Mouse (Mus musculus) Patski (cell line): ENCODE data around the gene Prkaa1. TPM values are rescaled to one million over a fixed set of nuclear protein-coding genes. Genes with fewer than 3 reads are reported as not detected.
A peak's percentile ranks its signal among the peaks of the same experiment; 100 is the strongest.
"Not testable (repeated sequence)": the region's sequence is repeated elsewhere in the genome, so short reads cannot be mapped to it uniquely, and the experiment has no call there.

ENCODE experiments used
- ATAC-seq: fragments of 100-300 bp; one replicate; pipeline ENCODE4 v1.8.0; 2021
- CTCF ChIA-PET: fragments of 350-600 bp; sonication (Branson Sonifier 250); formaldehyde crosslinking; loops from one replicate; lab custom pipeline; 2022; ENCODE audit warnings: inconsistent platforms; lab: Charles Lee
- POLR2A ChIA-PET: fragments of 350-600 bp; sonication (Branson Sonifier 250); formaldehyde crosslinking; loops from one replicate; lab custom pipeline; 2022; ENCODE audit warnings: antibody characterized with exemption, inconsistent platforms; lab: Charles Lee
- DNase-seq: peaks from one replicate; pipeline ENCODE4 v3.0.0-alpha.2; 2011; ENCODE audit warnings: low read depth, low spot score
- H3K27me3 ChIP-seq: fragments of 371-371 bp; one replicate; pipeline ENCODE4 v1.5.1; 2021
- CTCF ChIP-seq: fragments of 100-300 bp; IDR thresholded peaks from one replicate; pipeline ENCODE4 v1.5.1; 2021
- in situ Hi-C: fragments of 300-500 bp; cut with MboI; formaldehyde crosslinking; loops from 3 replicates; pipeline ENCODE4 v1.11.1; 2018; ENCODE audit warnings: low pct_unique_long_range_greater_than_20kb, mixed read lengths
- polyA plus RNA-seq: library from polyadenylated mRNA; unstranded; gene quantifications from one replicate; pipeline ENCODE4 v1.2.3, GENCODE M21; 2021

Prkaa1 gene
- polyA plus RNA-seq, 1 experiment from 2014 or later = 39.2 TPM

DNA sequence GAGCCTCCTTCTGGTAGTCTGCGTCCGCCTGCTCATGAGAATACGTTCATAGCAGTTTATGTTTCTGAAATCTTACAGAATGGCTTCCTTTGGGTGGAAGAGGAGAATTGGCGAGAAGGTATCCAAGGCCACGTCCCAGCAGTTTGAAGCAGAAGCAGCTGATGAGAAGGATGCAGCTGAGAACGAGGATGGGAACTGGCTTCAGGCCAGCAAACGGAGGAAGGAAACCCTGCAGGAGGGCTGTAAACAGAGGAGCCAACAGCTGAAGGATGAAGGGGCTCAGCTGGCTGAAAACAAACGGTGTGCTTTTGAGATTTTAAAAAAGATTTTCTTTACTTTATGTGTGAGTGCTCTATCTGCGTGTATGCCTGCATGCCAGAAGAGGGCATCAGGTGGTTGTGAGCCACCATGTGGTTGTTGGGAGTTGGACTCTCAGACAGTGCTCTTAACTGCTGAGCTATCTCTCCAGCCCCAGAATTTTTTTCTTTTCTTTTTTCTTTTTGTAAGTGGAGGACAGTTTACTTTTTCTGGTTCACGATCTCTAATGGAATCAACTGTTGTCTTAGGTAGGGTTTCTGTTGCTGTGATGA is 45.9 kb downstream of the Prkaa1 start:
- CTCF ChIA-PET = no interaction called here

DNA sequence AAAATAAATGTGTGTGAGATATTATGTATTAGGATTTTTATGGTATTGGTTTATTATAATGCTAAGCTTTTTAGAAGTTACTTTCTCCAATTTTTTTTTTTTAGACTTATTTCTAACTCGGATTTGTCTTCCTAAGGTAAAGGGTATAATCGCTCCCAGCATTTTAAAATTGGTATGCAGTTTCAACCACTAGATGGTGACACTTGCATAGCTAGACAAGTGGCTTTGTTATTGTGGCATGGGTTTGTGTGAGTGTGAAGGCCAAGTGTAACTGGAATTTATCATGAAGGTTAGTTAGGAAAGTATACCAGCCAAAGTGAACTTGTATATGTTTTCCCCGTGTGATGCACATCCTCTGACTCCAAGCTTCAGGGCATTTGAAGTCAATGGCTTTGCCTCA is 50.2 kb downstream of the Prkaa1 start:
- ATAC-seq (peak; percentile 5), DNase-seq (no peak)
- in situ Hi-C loops = loop anchor here (5.0 kb wide), 3 partner anchors 43 to 1013 kb away; no protein-coding TSS in a partner anchor
- TF ChIP-seq CTCF = peak; percentile 71
- H3K27me3 ChIP-seq = no peaks in the 10 kb centered on the region
- CTCF ChIA-PET = interaction anchor here (1.2 to 8.0 kb wide), 11 partner anchors 11 to 1018 kb away, joined by 3 to 97 read pairs (median 5); no protein-coding TSS in a partner anchor
- POLR2A ChIA-PET = interaction anchor here (1.2 kb wide), 1 partner anchor 44 kb away, joined by 3 read pairs; no protein-coding TSS in a partner anchor

More for the DNA sequence above, 45.9 kb downstream of the Prkaa1 start:
- no peak for ATAC-seq
- no peaks in the 10 kb centered on the region for H3K27me3 ChIP-seq
- no peak for DNase-seq
- POLR2A ChIA-PET = no interaction called here
- in situ Hi-C loops = loop anchor here (5.0 kb wide), 3 partner anchors 48 to 1018 kb away; no protein-coding TSS in a partner anchor
- TF ChIP-seq CTCF = peak; percentile 54

DNA sequence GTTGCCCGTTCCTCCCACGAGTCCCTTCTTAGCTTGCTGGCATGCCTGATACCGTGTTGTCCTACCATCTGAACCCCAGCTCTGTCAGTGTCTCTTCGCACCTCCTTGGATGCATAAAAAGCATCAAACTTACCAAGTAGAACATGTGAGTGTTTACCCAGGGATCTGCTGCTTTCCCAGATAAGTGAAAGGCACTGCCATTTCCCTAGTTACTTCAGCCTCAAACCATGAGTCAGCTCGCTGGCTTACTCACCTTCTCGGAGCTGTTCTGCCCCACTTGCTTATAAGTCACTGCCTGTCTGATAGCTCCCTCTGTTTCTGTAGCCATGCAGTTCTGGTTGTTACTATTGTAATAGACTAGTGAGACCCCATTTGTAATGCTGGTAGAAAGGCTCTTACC is 50.8 kb downstream of the Prkaa1 start:
- in situ Hi-C loops = loop anchor here (5.0 kb wide), 3 partner anchors 43 to 1013 kb away; no protein-coding TSS in a partner anchor

GRCm38 (mm10) chr15:5194931-5195330 is 51.3 kb downstream of the Prkaa1 start:
- no peak for TF ChIP-seq CTCF
- in situ Hi-C loops = loop anchor here (5.0 kb wide), 3 partner anchors 42 to 1012 kb away; no protein-coding TSS in a partner anchor
- DNase-seq = no peak
- H3K27me3 ChIP-seq = no peaks in the 10 kb centered on the region
- ATAC-seq = no peak
- CTCF ChIA-PET = interaction anchor here (1.0 to 8.0 kb wide), 7 partner anchors 10 to 886 kb away, joined by 3 to 97 read pairs (median 15); no protein-coding TSS in a partner anchor
- POLR2A ChIA-PET = interaction anchor here (1.2 kb wide), 1 partner anchor 43 kb away, joined by 3 read pairs; no protein-coding TSS in a partner anchor

More for the DNA sequence above, 50.8 kb downstream of the Prkaa1 start:
- no peaks in the 10 kb centered on the region for H3K27me3 ChIP-seq
- TF ChIP-seq CTCF = no peak
- POLR2A ChIA-PET = interaction anchor here (1.2 kb wide), 1 partner anchor 43 kb away, joined by 3 read pairs; no protein-coding TSS in a partner anchor
- DNase-seq (peak; percentile 54), ATAC-seq (peak; percentile 91)
- CTCF ChIA-PET = interaction anchor here (1.0 to 8.0 kb wide), 11 partner anchors 10 to 1017 kb away, joined by 3 to 97 read pairs (median 4); no protein-coding TSS in a partner anchor

DNA sequence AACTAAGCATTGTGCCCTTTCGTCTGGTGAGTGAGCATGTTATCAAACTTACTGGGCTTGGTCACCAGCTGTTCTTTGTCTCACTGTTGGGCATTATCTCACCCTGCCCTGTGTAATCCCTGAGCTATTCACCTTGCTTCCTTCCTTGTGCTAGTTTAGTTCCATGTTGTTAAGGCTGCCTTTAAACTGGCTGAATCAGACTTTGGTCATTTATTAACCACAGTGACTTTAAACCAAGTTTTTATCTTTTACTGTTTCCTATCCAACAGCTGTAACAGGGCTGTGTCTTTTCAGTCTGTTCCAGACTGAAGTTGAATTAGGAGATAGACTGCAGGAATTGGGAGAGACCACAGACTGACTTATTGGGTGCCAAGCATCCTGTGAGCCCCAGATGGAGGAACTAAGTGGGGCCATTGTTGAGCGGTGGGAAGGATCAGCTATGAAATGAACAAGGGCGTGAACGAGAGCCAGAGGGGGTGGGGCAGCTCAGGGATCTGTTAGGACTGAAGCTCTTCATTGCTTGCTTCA is 52.4 kb downstream of the Prkaa1 start:
- H3K27me3 ChIP-seq = no peaks in the 10 kb centered on the region
- ChIA-PET CTCF (interaction anchor here (0.9 to 8.0 kb wide), 4 partner anchors 25 to 885 kb away, joined by 4 to 97 read pairs (median 29); no protein-coding TSS in a partner anchor), POLR2A (no interaction called here)
- DNase-seq = peak; percentile 60
- in situ Hi-C loops = no loop called here
- TF ChIP-seq CTCF = no peak
- ATAC-seq = peak; percentile 78

GRCm38 (mm10) chr15:5196691-5197090 is 53.0 kb downstream of the Prkaa1 start:
- TF ChIP-seq CTCF = no peak
- ATAC-seq = no peak
- CTCF ChIA-PET = interaction anchor here (5.5 to 8.0 kb wide), 3 partner anchors 24 to 884 kb away, joined by 28 to 97 read pairs (median 30); no protein-coding TSS in a partner anchor
- POLR2A ChIA-PET = no interaction called here
- in situ Hi-C loops = no loop called here
- no peak for DNase-seq
- no peaks in the 10 kb centered on the region for H3K27me3 ChIP-seq

DNA sequence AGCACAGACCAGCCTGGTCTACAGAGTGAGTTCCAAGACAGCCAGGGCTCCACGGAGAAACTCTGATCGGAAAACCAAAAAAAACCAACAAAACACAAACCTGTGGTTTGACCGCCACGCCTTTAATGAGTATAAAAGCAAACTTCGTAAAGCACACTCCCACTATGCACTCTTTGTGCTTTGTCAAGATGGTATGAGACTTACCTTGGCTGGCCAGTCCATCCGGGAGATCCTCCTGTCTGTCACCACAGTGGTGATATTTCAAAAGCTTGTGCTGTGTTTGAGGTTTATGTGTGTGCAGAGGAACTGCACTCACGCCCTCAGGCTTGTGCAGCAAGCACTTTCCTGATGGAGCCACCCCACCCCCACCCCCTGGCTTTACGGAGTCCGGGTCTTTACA is 61.6 kb downstream of the Prkaa1 start:
- in situ Hi-C loops = no loop called here

DNA sequence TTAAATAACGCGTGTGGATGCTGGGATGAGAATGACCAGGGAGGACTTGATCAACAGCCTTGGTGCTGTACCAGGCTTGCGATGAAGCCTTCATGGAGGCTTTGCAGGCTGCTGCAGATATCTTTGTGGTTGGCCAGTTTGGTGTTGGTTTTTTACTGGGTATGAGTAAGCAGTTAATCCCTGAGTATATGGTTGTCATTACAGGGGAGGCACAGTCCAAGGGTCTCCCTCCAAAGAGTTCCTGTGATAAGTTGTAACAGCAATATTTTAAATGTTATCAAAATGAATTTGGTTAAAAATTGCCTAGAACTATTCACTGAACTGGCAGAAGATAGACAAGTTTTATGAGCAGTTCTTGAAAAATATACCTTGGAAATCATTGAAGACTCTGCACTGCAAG is 65.5 kb downstream of the Prkaa1 start:
- ChIA-PET POLR2A (interaction anchor here (1.2 kb wide), 1 partner anchor 11 kb away, joined by 3 read pairs; no protein-coding TSS in a partner anchor), CTCF (no interaction called here)
- no peak for TF ChIP-seq CTCF
- in situ Hi-C loops = no loop called here
- no peak for ATAC-seq
- DNase-seq = no peak
- H3K27me3 ChIP-seq = no peaks in the 10 kb centered on the region

More for the DNA sequence above, 61.6 kb downstream of the Prkaa1 start:
- no peaks in the 10 kb centered on the region for H3K27me3 ChIP-seq
- DNase-seq (no peak), ATAC-seq (no peak)
- CTCF ChIA-PET = interaction anchor here (1.3 to 1.5 kb wide), 2 partner anchors 11 to 32 kb away, joined by 3 to 4 read pairs; no protein-coding TSS in a partner anchor
- no peak for TF ChIP-seq CTCF
- POLR2A ChIA-PET = no interaction called here

DNA sequence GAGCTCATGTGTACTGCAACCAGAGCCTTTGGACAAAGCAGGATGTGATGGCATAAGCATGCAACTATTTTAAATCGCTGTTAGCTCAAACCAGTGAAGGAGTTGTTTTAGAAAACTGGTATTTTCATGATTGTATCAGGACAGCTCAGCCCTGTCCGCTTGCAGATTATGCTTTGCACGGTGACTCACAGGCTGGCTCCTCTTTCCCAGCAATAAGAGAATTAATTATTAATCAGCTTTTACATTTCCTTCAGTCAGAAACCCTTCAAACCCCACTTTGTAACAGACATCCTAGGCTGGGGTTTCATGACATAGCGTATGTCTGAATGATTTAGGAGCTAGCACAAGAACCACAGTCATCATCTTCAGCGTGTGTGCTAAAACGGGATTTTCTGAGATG is 76.8 kb downstream of the Prkaa1 start:
- CTCF ChIA-PET = interaction anchor here (0.8 to 3.6 kb wide), 4 partner anchors 16 to 298 kb away, joined by 3 to 30 read pairs (median 5); no protein-coding TSS in a partner anchor
- in situ Hi-C loops = no loop called here
- ATAC-seq (peak; percentile 87), DNase-seq (peak; percentile 79)
- POLR2A ChIA-PET = interaction anchor here (0.9 to 1.1 kb wide), 2 partner anchors 12 to 36 kb away, joined by 3 read pairs; no protein-coding TSS in a partner anchor
- no peaks in the 10 kb centered on the region for H3K27me3 ChIP-seq
- no peak for TF ChIP-seq CTCF

DNA sequence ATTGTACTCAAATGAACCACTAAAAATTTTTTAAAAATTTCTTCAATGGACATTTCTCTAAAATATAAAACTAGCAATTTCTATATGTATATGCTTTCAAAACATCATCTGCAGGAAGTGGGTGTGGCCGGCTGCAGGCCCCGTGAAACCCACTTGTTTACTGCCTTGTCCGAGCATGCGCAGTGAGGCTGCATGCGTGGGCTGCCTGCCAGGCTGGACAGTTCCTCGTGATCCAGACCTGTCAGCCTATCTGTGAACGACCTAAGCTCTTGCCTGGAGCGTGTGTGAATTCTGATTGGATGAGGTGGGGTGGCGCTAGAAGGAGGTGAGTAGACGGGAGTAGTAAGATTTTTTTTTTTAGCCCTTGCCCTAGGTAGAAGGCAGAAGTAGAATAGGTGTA is 87.1 kb downstream of the Prkaa1 start:
- POLR2A ChIA-PET, DNase-seq, ATAC-seq, H3K27me3 ChIP-seq: not testable (repeated sequence)
- in situ Hi-C loops = loop anchor here (25.0 kb wide), 1 partner anchor 1332 kb away; no protein-coding TSS in a partner anchor
- CTCF ChIA-PET = interaction anchor here (1.0 kb wide), 1 partner anchor 36 kb away, joined by 3 read pairs; no protein-coding TSS in a partner anchor

Other genes starting within 250 kb of the Prkaa1 start
- gene Mroh2b, start 245.1 kb upstream of the Prkaa1 start, polyA plus RNA-seq = not detected
- gene C7, start 80.1 kb upstream of the Prkaa1 start, polyA plus RNA-seq = not detected
- 4.0 TPM for gene Card6, start 35.3 kb upstream of the Prkaa1 start, polyA plus RNA-seq
- gene Rpl37, start 27.2 kb upstream of the Prkaa1 start, polyA plus RNA-seq = 245 TPM
- 59.8 TPM for gene Ttc33, start 41.7 kb downstream of the Prkaa1 start, polyA plus RNA-seq
- gene Ptger4, start 100.3 kb downstream of the Prkaa1 start, polyA plus RNA-seq = 4.8 TPM